Mouse (Mus musculus) gonadal fat pad, adult 2 months (tissue): ENCODE measurements around the gene Pde4b. TPM values are rescaled to one million over a fixed set of nuclear protein-coding genes. Genes with fewer than 3 reads are reported as not detected.

Experiments used
- DNase-seq: peaks from one replicate; pipeline ENCODE4 v3.0.0-alpha.2; 2012; ENCODE audit warnings: low read depth
- polyA plus RNA-seq: library from polyadenylated mRNA; depleted of rRNA; stranded (reverse); fragments of >200 nt; gene quantifications from 2 replicates; pipeline ENCODE4 v1.2.3, GENCODE M21; 2012

The Pde4b gene
- polyA plus RNA-seq, 1 experiment = 5.6 TPM

GRCm38 (mm10) chr4:102287172-102287571 is 199.8 kb downstream of the Pde4b start:
- no peak for DNase-seq

DNA sequence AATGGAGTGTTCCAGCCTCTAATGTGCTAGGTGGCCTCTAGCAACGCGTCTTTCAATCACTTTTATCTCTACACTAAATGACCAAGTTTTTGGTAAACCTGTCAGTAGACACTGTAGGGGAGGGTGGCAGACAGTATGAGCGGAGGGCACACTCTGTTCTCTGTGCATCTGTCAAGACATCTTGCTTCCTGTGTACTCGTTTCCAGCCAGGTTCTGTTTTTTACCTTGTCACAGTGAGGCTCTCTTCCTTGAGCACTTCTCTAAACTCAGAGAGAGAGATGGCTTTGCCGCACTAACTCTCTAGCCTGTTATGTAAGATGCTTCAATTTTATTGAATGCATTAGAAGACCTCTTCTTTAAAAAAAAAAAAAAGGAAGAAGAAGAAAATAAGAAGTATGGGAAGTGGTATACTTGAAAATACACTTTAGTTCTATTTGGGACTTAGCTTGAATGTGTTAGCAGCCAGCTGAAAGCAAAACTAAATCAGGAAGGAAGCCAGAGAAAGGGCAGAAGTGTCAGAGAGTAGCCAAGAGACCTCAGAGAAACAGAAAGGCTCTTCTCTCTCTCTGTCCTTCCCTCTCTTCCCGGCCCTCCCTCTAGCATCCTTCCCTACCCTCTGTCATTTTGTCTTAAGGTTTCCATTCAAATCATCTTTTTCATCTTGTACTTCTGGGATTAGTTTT is 202.8 kb downstream of the Pde4b start:
- no peak for DNase-seq

DNA sequence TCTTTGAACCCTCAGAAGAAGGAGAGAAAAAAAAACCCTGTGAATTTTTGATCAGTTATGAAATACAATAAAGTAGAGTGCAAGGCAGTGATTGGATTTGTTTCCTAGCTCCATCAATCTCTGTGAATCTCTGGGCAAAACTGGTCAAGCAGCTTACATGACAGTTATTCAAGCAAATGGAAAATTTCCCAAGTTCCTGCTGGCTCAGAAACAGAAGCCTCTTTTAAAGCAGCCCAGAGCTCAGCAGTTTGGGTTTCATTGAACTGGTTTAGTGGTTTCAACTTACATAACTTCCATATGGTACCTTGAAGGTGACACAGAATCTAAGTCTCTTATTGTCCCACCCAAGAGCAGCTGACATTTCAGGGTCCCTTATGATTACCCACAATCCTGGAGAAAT is 210.2 kb downstream of the Pde4b start:
- no peak for DNase-seq

GRCm38 (mm10) chr4:102302568-102302967 is 215.2 kb downstream of the Pde4b start:
- DNase-seq = no peak

DNA sequence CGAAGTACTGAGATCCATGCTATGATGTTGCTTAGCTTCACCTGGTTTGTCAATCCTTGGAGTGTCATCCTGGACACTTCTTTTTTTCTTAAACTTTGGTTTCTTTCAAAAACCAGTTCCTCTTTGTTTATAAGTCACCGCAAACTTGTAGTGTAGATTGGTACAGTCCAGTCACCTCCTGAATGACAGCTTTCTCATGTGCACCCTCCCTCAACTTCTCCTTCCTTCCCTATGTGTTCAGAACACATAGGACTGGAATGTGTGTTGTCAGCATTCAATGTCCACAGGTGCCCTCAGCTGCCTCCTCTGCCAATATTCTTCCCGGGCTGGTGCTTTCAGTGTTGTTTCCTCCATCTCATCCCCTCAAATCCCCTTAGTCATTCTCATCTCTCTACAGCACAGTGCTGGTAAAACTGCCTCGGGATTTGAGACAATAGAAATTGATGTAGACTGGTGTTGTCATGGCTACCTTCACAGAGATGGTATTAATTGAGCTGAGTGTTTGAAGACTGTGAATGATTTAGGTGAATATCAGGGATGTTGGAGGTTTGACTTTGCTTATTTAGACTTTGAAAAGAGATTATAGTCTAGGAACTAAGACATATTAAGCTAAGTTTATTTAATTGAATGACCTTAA is 220.4 kb downstream of the Pde4b start:
- no peak for DNase-seq

- DNase-seq = no peak
These were observed 223.3 kb downstream of the Pde4b start for GRCm38 (mm10) chr4:102310630-102311029.

- no peak for DNase-seq
These were observed 228.7 kb downstream of the Pde4b start for GRCm38 (mm10) chr4:102316011-102316410.

- DNase-seq = no peak
These were observed 229.4 kb downstream of the Pde4b start for GRCm38 (mm10) chr4:102316699-102317285.

DNA sequence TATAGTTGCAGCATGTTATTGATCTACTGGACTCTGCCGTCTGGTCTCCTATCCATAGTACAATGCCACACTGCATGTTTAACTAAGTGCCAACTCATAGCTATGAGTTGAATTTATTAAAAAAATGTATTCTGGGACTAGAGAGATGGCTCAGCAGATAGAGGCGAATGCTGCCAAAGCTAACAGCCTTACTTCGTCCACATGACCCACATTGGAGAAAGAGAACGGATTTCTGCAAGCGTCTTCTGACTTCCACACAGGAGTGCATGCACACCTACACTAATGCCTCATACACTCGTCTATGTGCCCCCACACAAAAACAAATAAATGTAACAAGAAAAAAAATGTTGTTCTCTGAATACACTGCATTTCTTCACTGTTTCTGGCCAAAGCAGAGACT is 231.3 kb downstream of the Pde4b start:
- no peak for DNase-seq

DNA sequence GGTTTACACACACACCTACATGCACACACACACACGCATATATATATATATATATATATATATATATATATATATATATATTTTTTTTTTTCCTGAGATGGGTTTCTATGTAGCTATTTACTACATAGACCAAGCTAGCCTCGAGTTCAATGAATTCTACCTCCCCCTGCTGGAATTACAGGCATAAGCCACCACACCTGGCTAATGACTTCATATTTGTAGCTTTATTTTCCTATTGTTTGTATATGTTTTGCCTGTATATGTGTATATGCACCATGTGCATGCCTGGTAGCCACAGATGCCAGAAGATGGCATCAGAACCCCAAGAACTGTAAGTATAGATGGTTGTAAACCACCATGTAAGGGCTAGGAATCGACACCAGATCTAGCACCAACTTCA is 234.0 kb downstream of the Pde4b start:
- no peak for DNase-seq

DNA sequence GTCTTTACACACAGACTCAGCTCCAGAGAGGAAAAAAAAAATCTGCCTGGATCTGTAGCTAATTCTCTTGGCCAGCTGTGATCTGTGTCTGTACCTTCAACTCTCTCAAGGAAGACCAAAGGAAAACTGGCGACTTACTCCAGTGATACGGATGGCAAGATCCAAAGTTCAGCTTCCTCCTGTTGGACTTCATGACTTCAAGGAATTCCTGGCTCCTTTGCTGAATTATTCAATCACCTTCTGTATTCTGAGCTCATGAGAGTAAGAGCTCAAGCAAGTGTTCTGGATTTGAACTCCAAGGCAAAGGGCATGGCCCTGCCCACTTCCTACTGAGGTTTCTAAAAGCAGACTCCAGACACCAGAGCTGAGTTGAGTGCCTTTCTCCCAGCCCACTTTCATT is 245.0 kb downstream of the Pde4b start:
- DNase-seq = no peak

DNA sequence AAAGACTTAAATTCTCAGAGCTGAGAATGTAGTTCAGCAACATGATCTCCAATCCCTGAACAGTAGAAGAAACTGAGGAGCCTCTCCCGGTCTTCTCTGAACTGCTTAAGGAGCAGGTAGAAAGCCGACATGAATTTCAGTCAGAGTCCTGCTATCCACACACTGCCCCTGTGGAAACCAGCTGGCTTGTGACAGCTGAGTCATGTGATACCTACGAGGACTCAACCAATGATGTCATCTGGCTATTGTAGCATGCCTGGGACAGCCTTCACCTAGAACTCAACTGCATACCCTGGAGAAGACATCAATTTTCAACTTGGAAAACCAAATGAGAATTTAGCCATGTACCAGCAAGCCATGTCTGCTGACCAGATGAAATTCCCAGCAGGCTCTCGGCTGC is 245.5 kb downstream of the Pde4b start:
- no peak for DNase-seq

DNA sequence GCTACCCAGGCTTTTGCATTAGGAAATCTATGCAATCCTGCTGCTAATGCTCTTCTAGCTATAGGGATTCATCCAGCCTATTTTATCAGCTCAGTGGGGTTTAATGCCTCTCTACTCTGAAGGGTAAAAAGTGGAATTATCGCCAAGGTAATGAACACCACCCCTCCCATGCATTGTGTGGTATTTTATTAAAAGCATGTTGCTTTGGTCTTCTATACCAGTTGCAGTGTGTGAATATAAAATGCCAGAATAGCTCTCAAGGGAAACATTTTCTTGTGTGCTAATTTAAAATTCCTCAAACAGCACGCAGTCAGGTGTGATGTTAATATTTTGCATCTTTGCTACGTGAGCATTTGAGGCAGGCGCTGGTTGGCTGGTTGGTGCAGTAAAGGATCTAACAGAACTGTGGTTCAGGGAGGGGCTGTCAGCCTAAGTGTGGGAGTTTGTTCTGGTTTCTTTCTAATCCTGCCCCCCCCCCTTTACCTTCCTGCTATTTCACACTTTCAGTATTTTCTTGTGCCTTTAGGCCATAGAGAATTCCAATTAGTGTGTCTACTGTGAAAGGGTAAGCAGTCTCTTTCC is 259.7 kb downstream of the Pde4b start:
- DNase-seq = no peak

GRCm38 (mm10) chr4:102351476-102352475 is 264.4 kb downstream of the Pde4b start:
- no peak for DNase-seq

DNA sequence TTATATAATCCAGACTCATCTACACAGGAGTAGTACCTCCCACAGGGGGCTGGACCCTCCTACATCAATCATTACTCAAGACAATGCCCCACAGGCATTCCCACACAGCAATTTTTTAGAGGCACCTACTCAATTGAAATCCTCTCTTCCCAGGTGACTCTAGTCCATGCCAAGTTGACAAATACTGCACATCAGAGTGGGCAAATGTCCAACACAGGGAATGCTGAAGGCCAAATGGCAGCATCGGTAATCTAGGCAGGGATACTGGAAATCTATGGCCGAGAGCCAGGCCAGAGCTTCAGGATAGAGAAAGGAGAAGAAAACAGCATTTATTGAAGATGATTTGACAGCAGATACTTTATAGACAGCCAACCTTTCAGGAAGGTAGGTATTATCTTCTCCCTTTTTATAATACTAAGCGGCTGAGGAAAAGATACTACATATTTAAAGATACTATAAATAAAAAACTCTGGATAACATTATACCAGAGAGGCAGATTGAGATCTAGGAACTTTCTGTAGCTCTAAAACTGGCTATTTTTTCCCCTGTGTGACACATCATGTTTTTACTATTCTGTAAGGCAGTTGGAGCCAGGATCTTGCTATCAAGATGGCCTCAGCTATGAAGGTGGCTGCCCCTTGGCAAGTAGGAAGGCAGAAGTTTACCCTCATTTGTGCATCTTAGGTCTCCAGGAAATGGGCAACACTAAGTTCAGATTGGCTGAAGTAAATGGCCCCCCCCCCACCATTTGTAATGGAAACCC is 266.5 kb downstream of the Pde4b start:
- peak; percentile 83 for DNase-seq

DNA sequence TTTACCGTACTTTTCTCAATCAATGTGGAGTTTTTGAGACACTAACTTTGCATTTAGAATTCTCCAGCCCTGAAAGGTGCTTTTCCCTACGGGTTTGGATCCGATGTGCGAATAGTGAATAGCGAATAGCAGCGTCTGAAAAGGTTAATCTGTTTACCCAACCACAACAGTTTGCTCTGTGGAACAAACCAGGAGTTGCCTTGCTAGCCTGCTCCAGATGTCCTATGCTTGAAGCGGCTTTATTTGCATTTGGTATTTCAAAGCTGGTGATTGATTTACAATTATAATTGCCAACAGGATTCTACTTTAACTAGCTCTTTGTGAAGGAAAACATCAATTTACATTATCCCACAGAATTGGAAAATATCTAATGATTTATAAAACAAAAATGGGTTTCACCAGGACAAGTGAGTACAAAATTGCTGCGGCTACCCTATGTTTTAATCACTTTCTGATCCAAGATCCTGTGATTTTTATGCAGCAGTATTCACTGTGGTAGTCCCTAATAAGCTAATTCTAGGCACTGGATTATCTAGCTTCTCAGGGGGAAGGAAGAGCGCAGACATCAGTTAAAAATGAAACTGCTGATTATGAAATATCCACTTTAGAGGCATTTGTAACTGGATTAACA is 280.9 kb downstream of the Pde4b start:
- no peak for DNase-seq

- DNase-seq = no peak
These were observed 287.3 kb downstream of the Pde4b start for GRCm38 (mm10) chr4:102374614-102375013.

- DNase-seq = no peak
These were observed 295.6 kb downstream of the Pde4b start for GRCm38 (mm10) chr4:102382763-102383505.

- DNase-seq = no peak
These were observed 306.3 kb downstream of the Pde4b start for GRCm38 (mm10) chr4:102393605-102394004.

DNA sequence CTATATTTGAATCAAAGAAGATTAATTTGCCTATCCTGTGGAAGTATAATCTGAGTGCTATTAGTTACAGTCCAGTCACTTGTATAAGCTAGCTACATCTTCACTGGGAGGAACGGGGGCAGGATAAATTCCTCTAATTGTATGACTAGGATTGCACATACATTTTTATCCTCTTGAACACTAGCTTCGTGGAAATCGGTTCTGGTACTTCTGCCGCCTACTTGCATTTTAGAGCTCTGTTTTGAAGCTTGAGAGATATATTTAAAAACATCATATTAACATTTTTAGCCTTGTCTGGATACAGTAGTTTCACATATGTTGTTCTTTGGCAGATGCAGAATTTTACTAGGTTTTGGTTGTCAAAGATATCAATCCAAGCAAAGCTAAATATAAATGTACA is 310.0 kb downstream of the Pde4b start:
- DNase-seq = no peak
